Mouse (Mus musculus) natural killer cell, adult 2 months (primary cell): ENCODE results near the gene Shroom1.
"Not testable (repeated sequence)": the region's sequence is repeated elsewhere in the genome, so short reads cannot be mapped to it uniquely, and the experiment has no call there.

Experiments used
- DNase-seq, 2 experiments: peaks; one replicate each; pipeline ENCODE4 v3.0.0; 2022; ENCODE audit warnings: low spot score in 2 of 2

Shroom1 gene

DNA sequence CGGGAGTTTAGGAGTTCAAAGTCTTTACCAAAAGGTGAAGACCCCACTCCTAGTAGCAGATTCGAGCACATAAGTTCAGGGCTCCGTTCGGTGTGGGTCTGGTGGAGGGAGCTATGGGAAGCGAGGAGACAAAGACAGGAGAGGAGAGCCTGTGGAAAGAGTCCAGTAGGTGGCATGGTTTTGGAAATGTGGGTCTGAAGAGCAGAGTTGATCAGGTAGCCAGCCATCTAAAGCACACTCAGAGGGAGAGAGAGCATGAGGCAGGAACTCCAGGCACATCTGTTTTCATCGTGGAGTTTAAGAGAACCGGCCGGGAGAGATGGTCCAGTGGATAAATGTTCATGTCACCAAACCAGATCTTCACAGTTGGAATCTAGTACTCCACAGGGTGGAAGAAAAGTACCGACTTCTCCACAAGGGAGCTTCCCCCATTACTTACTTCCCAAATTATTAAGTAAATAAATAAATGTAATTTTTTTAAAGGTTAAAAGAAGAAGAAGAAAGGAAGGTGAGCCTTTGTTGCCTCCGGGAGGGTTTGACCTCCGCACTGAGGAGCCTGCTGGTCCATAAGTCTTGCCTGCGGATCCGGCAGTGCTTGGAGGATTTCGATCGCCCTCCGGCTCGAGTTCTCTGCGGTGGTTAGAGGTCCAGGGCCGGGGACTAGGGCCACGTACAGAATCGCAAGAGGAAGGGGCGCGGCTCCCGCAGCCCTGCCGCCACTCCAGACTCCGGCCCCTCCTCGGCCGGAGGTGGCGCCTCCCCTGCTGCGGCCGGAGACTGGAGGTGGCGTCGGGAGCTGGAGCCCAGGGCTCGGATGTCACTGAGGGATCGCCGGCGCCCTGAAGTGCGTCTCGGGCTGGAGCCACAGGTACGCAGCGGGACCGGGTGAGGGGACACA, at the start of gene Shroom1, which contains the start of gene Gm10447:
Gene Shroom1 (plus strand): TSS at position 732 of the 898 bp plus-strand sequence.
Gene Gm10447 (minus strand): TSS at position 637 of the 898 bp plus-strand sequence.
- no peak for DNase-seq

DNA sequence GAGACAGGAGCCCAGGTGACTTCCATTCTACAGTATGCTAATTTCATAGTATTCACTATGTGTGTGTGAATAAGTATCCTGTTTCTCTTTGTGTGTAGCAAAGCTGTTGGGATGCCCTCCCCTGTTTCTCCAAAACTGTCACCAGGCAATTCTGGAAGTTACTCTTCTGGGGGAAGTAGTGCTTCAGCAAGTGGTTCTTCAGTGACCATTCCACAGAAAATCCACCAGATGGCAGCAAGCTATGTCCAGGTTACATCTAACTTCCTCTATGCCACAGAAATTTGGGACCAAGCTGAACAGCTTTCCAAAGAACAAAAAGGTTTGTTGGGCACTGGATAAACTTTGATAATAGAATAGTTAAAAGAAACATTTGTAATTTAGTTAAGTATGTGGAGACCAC, 45.3 kb upstream of the Shroom1 start:
- DNase-seq = no peak

DNA sequence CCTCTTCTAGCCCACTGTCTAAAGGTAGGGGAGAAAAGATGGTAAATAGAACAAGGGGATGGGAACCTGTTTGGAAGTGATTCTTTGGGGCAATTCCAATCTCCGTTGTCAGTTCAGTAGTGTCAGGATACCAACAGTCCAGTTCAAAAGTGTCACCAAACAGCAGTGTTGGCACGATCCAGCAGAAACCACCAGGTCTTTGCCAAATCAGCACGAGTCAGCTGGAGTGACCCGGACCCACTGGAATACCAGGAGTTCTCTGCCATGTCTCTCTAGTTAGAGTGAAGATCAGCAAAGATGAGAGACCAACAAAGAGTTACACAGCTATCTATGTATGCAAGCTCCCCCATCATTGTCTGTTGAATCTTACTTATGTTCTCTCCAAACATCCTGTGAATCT, 43.1 kb upstream of the Shroom1 start:
- DNase-seq = no peak

DNA sequence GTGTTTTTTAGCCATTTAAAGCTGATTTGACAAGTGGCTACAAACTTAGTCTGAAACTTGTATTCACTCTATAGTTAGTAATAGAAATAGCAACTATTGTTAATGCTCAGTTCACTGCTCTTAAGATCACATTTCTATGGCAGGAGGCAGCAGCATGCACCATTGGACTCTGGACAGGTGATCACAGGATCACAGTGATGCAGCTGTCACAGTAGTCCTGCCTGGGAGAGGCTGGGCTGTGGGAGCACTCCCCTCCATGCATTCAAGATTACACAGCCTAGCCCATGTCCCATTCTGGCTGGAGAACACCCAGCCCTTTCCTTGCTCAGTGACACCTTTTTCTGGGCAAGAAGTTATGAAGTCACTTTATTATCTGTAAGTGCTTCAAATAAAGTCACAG, 39.0 kb upstream of the Shroom1 start:
- no peak for DNase-seq

DNA sequence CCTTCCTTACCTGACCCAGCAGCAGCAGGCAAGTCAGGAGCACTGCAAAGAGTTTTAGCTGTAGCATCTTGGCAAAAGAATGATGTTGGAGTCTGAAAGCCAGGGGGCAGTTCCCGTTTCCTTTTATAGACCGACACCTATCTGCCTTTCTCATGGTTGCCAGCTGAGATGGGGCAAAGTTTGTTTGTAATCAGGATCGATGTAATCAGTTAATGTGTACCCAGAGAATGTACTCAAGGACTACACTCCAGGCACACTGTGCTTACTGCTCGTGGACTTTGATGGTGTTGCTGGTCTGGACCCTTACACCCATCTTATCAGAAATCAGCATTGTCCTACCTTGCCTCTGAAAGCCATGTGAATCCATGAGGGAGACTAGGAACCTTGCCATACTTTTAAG, 34.0 kb upstream of the Shroom1 start, which contains the start of gene Leap2:
Gene Leap2 (minus strand): TSS at position 135 of the 400 bp plus-strand sequence.
- no peak for DNase-seq

DNA sequence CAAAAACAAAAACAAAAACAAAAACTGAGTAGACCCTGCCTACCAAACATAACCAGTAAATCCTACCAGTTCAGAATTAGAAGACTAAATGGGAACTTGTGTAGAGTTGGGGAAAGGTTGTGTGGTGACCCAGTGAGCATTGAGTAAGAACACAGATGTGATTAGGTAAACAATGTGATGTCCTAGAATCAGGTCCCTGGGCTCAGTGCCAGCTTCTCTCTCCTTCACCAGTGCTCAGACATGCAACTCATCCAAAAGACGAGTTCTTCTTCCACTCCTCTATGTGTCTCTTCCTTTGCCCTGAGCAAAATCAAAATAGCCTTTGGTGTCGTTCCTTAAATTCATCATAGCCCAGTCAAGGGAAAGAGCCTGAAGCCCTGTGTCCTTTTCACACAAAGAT, 32.2 kb upstream of the Shroom1 start:
- DNase-seq = no peak

DNA sequence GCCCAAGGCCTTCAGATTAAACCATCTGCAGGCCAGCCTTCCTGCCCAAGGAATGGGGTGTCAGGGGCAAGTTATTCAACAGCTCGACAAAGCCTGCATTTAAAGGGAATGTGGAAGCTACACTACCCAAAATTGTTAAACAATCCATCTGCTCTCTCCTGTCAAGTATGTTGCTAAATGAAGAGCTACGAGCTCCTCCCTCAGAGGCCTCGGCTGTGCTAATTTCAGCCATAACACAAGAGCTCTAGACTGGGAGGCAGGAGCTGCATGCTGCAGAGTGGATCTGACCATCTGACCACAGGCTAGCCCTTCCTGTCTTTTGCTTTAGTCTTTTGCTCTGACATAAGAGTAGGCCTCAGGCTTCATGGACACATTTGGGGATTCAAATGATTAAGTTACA, 31.8 kb upstream of the Shroom1 start:
- no peak for DNase-seq

DNA sequence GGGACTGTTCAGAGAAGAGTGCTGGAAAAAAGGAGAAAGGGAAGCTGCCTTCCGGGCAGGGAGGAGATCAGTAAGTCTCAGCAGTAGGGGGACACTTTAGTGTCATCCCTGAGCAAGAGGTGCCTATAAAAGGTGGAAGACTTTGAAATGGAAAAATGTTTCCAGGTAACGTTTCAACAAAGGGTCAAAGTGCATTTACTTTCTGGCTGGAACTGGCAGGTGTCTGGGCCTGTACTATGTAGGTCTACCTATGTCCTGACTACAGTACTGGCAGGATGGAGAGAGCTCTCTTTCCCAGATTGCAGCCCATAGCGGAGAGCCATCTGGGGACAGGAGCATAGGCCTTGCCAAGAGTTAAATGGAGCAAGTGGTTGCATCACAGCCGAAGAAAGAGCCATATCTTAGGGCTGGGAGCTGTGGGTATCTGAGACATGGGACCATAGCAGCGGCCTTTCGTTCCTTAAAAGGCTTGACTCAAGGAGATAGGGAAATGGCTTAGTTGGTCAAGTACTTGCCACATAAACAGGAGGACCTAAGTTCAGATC, 31.2 kb upstream of the Shroom1 start:
- DNase-seq = no peak

DNA sequence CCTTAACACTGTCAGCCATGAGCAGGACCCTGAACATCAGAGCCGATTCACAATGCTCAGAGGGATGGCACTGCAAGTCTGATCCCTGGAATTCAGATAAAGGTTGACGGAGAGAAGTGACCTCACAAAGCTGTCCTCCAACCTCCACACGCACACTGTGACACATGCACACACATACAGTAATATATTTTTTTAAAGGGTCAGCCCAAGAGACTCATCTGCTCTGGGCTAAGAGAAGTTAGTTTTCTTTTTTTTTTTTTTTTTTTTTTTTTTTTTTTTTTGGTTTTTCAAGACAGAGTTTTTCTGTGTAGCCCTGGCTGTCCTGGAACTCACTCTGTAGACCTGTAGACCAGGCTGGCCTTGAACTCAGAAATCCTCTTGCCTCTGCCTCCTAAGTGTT, 30.1 kb upstream of the Shroom1 start:
- DNase-seq = not testable (repeated sequence)

DNA sequence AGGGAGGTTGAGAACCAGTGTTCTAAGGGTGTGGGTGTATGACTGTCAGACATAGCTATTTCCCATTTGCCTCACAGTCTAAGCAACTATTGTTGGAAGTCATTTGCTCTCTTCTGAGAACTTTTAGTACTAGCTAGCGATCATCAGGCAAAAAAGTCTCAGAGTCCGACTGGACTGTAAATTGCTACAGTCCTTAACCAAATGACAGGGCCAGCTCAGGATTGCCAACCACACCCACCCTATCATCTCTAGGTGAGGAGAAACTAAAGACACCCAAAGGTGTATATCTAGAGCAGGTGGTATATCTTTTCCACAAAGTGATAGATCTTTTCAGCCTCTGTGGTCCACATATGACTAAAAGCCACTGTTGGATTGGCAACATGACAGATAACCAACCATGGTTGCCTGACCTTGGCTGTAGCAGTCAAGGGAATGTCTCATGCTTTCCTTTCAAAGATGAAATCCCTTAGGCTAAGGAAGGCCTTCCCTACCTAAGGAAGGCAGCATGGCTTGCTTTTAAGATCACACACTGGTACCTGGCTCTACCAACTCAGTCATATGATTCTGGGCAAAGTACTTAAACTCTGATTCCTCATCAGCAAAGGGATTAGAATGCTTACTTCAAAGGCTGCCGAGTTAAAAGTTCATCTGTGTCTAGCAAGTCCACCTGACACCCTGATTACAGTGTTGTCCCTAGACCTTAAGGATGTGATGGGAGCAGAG, 28.9 kb upstream of the Shroom1 start:
- no peak for DNase-seq

DNA sequence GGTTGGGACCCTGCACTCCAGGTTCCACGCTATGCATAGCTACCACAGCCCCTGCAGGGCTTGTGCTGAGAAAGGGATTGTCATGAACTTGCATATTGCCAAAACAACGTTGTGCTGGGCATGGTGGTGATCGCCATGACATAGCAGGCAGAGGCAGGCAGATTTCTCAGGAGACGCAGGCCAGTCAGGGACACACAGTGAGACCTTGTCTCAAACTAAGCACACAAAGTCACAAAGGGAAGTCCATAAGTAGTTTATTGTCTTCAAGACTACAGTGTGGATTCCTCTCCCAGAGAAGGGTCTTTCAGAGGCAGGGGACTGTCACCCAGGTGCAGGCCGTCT, 28.3 kb upstream of the Shroom1 start:
- DNase-seq = no peak

DNA sequence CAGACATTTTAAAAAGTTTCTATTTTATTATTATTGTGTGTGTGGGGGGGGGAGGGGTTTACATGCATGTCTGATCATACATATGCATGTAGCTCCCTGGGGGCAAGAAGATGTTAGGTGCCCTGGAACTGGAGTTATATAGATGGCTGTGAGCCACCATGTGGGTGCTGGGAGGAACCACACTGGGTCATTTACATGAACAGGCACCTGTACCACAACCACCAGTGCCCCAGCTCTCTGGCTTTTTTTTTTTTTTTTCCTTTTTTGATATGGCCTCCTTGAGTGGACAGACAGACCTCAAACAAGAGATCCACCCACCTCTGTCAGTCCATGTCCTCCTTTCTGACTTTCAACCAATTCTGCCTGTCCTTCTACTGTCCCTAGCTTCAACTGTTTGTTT, 27.8 kb upstream of the Shroom1 start:
- DNase-seq = no peak

DNA sequence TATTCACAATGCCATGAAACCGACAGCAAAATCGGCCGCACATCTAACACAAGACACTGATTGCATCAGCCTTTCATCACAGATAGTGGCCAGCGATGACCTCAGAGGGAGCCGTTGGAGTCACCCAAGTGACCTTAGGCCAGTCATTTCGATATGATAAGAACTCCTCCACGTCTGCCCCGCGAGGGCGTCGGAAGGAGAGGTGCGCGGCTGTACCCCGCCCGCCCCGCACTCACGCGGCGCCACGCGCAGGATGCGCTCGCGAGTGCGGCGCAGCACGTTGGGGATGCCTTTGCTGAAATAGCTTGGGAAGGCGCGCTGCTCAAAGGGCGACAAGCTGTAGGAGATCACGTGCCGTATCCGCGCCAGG, 26.7 kb upstream of the Shroom1 start:
- peak in 1 of 2 experiments; percentile 67 for DNase-seq

DNA sequence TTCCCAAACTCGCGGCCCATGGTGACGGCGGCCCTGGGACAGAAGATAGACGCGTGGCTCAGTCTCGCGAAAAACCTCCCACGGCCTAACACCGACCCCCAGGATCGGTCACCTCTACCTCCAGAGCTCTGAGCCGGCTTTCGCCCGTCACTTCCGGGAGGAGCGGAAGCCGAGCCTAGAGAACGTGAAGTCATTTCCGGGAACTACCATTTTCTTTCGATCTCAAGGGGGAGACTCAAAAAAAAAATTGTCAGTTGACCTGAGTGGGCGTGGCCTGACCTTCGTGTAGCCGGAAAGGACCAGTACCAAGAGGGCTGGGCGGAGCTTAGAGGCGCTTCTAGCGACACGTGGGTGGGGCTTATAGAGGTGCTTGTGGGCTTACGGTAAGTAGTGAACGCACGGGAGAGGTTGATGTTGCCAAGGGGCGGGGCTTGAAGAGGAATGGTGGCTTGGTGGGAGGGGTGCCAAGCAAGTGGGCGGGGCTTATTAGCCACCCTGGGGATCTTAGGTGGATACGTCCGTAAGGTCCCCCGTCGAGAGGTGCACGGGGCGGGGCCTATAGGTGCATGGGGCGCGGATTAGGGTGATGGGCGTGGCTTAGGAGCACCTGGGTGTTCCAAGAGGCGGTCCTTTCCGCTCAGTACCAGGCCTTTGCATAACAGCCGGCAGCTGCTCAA, 26.2 kb upstream of the Shroom1 start, which contains the start of the genes Uqcrq and Gdf9:
Gene Uqcrq (minus strand): TSS at position 162 of the 677 bp plus-strand sequence.
Gene Gdf9 (plus strand): TSS at position 354 of the 677 bp plus-strand sequence.
- peak; percentile 99 for DNase-seq

DNA sequence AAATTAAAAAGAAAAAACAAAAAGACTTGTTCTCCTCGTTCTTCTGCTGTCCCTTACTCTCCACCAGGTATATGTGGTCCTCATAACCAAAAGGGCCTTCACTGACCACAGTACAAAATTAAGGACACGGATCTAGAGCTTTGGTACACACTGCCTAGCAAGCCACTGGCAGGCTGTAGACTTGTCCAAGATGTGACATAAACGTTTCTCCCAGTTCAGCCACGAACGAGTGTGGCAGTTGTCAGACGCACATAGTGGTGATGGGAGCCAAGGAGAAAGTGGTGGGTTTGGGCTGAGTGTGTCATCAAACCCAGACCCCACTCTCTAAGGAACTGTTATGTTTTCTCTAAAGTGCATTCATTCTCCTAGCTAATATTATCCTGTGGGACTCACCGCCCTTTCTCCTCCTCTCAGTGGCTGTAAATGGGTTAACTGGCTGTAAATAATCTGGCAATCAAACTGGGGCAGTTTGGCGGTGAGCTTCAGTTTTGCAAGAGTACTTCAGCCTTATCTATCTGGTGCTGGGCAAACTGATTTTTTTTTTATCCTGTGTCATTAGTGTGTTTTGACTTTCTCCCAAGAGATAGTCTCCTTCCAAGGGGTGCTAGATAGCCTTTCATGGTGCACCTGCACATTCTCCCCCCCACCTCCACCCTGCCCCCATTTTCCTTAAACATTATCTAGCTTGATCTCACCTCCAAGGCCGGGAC, 25.5 kb upstream of the Shroom1 start:
- DNase-seq = peak in 1 of 2 experiments; percentile 9

DNA sequence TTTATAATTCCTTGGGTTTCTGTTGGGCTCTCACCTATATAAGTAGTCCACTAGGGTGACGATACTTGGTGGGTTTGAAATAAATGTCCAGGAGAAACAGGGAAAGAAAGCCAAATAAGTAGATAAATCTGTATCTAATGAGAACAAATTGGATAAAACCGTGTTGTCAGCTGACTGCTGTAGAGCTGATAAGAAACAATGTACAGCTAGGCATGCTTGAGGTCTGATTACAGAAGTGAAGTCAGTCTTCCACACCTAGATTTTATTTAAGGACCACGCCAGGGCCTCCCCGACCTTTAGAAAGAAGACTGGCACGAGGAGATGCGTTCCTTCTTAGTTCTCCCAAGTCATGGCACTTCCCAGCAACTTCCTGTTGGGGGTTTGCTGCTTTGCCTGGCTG, 23.9 kb upstream of the Shroom1 start:
- DNase-seq = no peak

DNA sequence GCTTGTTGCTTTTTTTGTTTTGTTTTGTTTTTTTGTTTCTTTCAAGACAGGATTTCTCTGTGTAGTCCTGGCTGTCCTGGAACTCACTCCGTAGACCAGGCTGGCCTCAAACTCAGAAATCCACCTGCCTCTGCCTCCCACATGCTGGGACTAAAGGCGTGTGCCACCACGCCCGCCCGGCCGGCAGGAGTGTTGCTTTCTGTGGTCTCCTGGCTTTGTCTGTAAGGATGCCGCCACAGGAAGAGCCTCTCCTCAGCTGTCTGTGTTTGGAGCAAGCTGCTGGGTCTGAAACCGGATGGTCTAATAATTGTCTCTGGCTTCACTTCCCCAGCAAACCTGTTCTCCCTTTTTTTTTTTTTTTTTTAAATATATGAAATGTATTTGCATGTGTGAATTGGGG, 21.5 kb upstream of the Shroom1 start:
- DNase-seq = no peak

DNA sequence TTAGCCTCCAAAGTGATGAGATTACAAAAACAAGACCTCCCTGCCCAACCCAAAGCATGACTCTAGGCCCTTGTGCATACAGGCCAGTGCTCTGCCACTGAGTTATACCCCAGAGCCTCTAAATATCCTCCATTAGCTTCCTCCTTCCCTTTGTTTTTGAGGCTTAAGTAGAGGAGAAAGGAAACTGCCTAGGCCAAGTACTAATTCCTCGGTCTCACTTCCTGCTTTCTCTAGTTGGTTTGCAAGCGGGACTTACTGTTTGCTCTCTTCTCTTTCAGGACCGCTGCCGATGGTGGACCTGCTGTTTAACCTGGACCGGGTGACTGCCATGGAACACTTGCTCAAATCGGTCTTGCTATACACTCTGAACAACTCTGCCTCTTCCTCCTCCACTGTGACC, 20.7 kb upstream of the Shroom1 start:
- no peak for DNase-seq

DNA sequence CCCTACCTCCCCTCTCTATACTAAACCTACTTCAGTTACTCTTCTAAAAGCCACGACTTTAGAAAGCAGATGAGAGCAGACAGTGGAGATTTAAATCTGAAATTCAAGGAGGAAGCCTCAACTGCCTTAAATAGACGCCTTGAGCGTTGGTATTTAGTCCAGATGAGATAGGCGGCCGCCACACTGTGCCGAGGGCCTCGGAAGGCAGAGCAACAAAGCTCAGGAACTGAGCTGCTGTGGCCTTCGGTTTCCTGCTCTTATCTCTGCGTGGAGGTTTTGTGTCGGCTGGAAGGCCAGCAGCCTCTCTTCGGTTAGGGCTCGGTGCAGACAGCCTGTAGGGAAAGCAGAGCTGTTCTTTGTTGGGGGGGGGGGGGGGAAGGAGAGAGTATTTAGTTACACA, 15.1 kb upstream of the Shroom1 start:
- DNase-seq = no peak

DNA sequence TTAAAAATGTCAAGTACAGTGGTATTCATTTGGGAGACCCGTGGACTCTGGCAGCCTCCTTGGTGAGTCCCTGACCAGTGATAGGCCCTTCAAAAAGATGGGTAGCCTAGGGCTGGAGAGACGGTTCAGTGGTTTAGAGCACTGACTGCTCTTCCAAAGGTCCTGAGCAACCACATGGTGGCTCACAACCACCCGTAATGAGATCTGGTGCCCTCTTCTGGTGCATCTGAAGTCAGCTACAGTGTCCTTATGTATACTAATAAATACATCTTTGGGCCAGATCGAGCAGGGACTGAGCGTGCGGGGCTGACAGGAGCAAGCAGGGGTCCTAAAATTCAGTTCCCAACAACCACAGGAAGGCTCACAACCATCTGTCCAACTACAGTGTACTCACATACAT, 13.1 kb upstream of the Shroom1 start:
- peak; percentile 25 to 37 for DNase-seq

DNA sequence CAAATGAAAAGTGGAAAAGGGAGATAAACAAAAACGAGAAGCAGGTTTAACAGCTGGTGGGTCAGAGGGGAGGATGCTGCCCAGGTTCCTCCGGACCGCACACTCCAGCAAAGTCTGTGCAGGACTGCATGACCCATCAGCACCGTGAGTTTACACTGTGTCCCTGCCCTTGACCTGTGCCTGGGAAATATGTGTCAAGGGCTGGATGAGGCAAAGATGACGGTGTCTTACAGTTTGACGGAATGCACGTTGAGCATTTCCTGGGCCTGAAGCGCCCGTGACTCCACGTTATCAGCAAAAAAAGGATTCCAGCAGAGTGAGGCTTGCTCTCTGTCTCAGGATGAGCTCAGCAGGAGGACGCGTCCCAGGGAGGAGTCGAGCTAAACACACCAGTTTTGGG, 11.4 kb upstream of the Shroom1 start:
- DNase-seq = no peak
